Mouse (Mus musculus) retina, adult 2 months (tissue): ENCODE measurements around the gene Cnep1r1.

Source experiments
- DNase-seq: peaks from one replicate; pipeline ENCODE4 v3.0.0-alpha.2; 2012; ENCODE audit warnings: low read depth, low spot score

The Cnep1r1 gene

GRCm38 (mm10) chr8:88118456-88119036 is at the start of gene Cnep1r1:
Gene Cnep1r1, plus strand, starts transcription at chr8:88118769.
- DNase-seq = peak; percentile 98

GRCm38 (mm10) chr8:88082183-88082582 is 36.4 kb upstream of the Cnep1r1 start:
- DNase-seq = no peak

GRCm38 (mm10) chr8:88088006-88088405 is 30.6 kb upstream of the Cnep1r1 start:
- no peak for DNase-seq

GRCm38 (mm10) chr8:88091661-88092060 is 26.9 kb upstream of the Cnep1r1 start:
- DNase-seq = no peak

- DNase-seq = no peak
These were observed 25.2 kb upstream of the Cnep1r1 start for GRCm38 (mm10) chr8:88093367-88093766.

- DNase-seq = no peak
These were observed 19.7 kb upstream of the Cnep1r1 start for GRCm38 (mm10) chr8:88098856-88099255.

- peak; percentile 57 for DNase-seq
These were observed 19.0 kb upstream of the Cnep1r1 start for GRCm38 (mm10) chr8:88099526-88099925.

GRCm38 (mm10) chr8:88109241-88109640 is 9.3 kb upstream of the Cnep1r1 start:
- DNase-seq = no peak

- no peak for DNase-seq
These were observed 507 bp downstream of the Cnep1r1 start for GRCm38 (mm10) chr8:88119076-88119475.

GRCm38 (mm10) chr8:88124850-88125249 is 6.3 kb downstream of the Cnep1r1 start:
- no peak for DNase-seq

GRCm38 (mm10) chr8:88129397-88129796 is 10.8 kb downstream of the Cnep1r1 start:
- no peak for DNase-seq

- no peak for DNase-seq
These were observed 12.3 kb downstream of the Cnep1r1 start for GRCm38 (mm10) chr8:88130754-88131317.

GRCm38 (mm10) chr8:88137748-88138484 is 19.3 kb downstream of the Cnep1r1 start, which contains the start of gene Heatr3:
Gene Heatr3, plus strand, starts transcription at chr8:88137855.
- peak; percentile 81 for DNase-seq

- DNase-seq = no peak
These were observed 20.7 kb downstream of the Cnep1r1 start for GRCm38 (mm10) chr8:88139256-88139655.

- no peak for DNase-seq
These were observed 23.1 kb downstream of the Cnep1r1 start for GRCm38 (mm10) chr8:88141629-88142028.

- no peak for DNase-seq
These were observed 25.5 kb downstream of the Cnep1r1 start for GRCm38 (mm10) chr8:88144041-88144440.

- no peak for DNase-seq
These were observed 32.4 kb downstream of the Cnep1r1 start for GRCm38 (mm10) chr8:88150910-88151371.

- no peak for DNase-seq
These were observed 41.8 kb downstream of the Cnep1r1 start for GRCm38 (mm10) chr8:88160237-88160995.

- peak; percentile 40 for DNase-seq
These were observed 42.9 kb downstream of the Cnep1r1 start for GRCm38 (mm10) chr8:88161439-88161838.

GRCm38 (mm10) chr8:88175264-88175663 is 56.7 kb downstream of the Cnep1r1 start:
- DNase-seq = no peak

GRCm38 (mm10) chr8:88177291-88177690 is 58.7 kb downstream of the Cnep1r1 start:
- DNase-seq = no peak

- DNase-seq = no peak
These were observed 64.6 kb downstream of the Cnep1r1 start for GRCm38 (mm10) chr8:88183121-88183520.
